Mouse (Mus musculus) hindbrain, embryonic 15.5 days (tissue): Measurements from ENCODE around the gene Trit1. TPM values are rescaled to one million over a fixed set of nuclear protein-coding genes. Genes with fewer than 3 reads are reported as not detected.

Source experiments
- ATAC-seq: fragments of 200-750 bp; cut with Nextera tagmentation; 2 replicates; pipeline ENCODE4 v1.8.0; 2017; ENCODE audit warnings: low read depth, moderate number of reproducible peaks, moderate TSS enrichment; ENCODE audit not compliant: low FRiP score
- H3K27ac ChIP-seq: fragments of 300-500 bp; sonication (generic); replicated peaks from 2 replicates; pipeline ENCODE4 v1.5.1; 2015; ENCODE audit warnings: mild to moderate bottlenecking, inconsistent platforms
- H3K27me3 ChIP-seq: fragments of 300-500 bp; sonication (generic); 2 replicates; pipeline ENCODE4 v1.6.1; 2015; ENCODE audit warnings: control low read depth, inconsistent platforms
- H3K36me3 ChIP-seq: fragments of 300-500 bp; sonication (generic); 2 replicates; pipeline ENCODE4 v1.6.1; 2015; ENCODE audit warnings: control low read depth, inconsistent platforms
- H3K4me1 ChIP-seq: fragments of 300-500 bp; sonication (generic); replicated peaks from 2 replicates; pipeline ENCODE4 v1.6.1; 2015; ENCODE audit warnings: control low read depth, inconsistent platforms
- H3K4me2 ChIP-seq: fragments of 300-500 bp; sonication (generic); 2 replicates; pipeline ENCODE4 v1.6.1; 2015; ENCODE audit warnings: moderate library complexity, mild to moderate bottlenecking, inconsistent platforms
- H3K4me3 ChIP-seq: fragments of 300-500 bp; sonication (generic); 2 replicates; pipeline ENCODE4 v1.5.1; 2015; ENCODE audit warnings: mild to moderate bottlenecking, inconsistent platforms
- H3K9ac ChIP-seq: fragments of 300-500 bp; sonication (generic); 2 replicates; pipeline ENCODE4 v1.6.1; 2015; ENCODE audit warnings: inconsistent platforms
- H3K9me3 ChIP-seq: fragments of 300-500 bp; sonication (generic); 2 replicates; pipeline ENCODE4 v1.6.1; 2016; ENCODE audit warnings: control low read depth, inconsistent platforms
- WGBS: fragments of 180-500 bp; shearing (Covaris S2); methylation state at CpG from one replicate; pipeline ENCODE4 v1.1.7; 2015; 5-methylcytosine and 5-hydroxymethylcytosine counted together
- polyA plus RNA-seq: library from polyadenylated mRNA; unstranded; fragments of >200 nt; fragmentation: Nextera tagmentation; extraction: Ambion mirVana; gene quantifications from 2 replicates; pipeline ENCODE4 v1.2.1, GENCODE M21; 2015

Trit1 gene
- polyA plus RNA-seq, 1 experiment from 2014 or later: 21.6 TPM

GRCm38 (mm10) chr4:123057957-123058356 is 41.6 kb downstream of the Trit1 start:
- Histone ChIP-seq H3K4me1 (peaks cover 9% of the 10 kb centered on the region; the same call in 1 of the 2 replicates), H3K27me3 (no peaks in the 10 kb centered on the region), H3K4me2 (no peak overlapping the region), H3K36me3 (peaks cover 41% of the 10 kb centered on the region), H3K27ac (no peak overlapping the region), H3K9me3 (no peaks in the 10 kb centered on the region), H3K4me3 (no peak overlapping the region), H3K9ac (no peak overlapping the region)
- 88% methylated on average over 1 of the region's 1 CpGs for WGBS
- no peak for ATAC-seq

GRCm38 (mm10) chr4:123061744-123062143 is 45.3 kb downstream of the Trit1 start:
- Histone ChIP-seq H3K4me3 (no peak overlapping the region), H3K27me3 (no peaks in the 10 kb centered on the region), H3K9ac (no peak overlapping the region), H3K27ac (no peak overlapping the region), H3K4me2 (no peak overlapping the region), H3K4me1 (no peaks in the 10 kb centered on the region), H3K9me3 (no peaks in the 10 kb centered on the region), H3K36me3 (peaks cover 5% of the 10 kb centered on the region)
- WGBS: 57% methylated on average over 5 of the region's 5 CpGs
- ATAC-seq: peak; percentile 63

- no peaks in the 10 kb centered on the region for H3K36me3 ChIP-seq
- no peaks in the 10 kb centered on the region for H3K4me1 ChIP-seq
- WGBS: 85% methylated on average over 6 of the region's 6 CpGs
- H3K27ac ChIP-seq: no peak overlapping the region
- no peaks in the 10 kb centered on the region for H3K9me3 ChIP-seq
- H3K4me2 ChIP-seq: no peak overlapping the region
- H3K4me3 ChIP-seq: no peak overlapping the region
- no peak overlapping the region for H3K9ac ChIP-seq
- ATAC-seq: no peak
- no peaks in the 10 kb centered on the region for H3K27me3 ChIP-seq
Observed at GRCm38 (mm10) chr4:123068646-123069045, 52.2 kb downstream of the Trit1 start.

- no peak overlapping the region for H3K9ac ChIP-seq
- peak overlapping the region; percentile 29 for H3K4me2 ChIP-seq
- no peaks in the 10 kb centered on the region for H3K4me1 ChIP-seq
- H3K27me3 ChIP-seq: no peaks in the 10 kb centered on the region
- no peak for ATAC-seq
- H3K4me3 ChIP-seq: no peak overlapping the region
- WGBS: 13% methylated on average over 13 of the region's 13 CpGs
- H3K36me3 ChIP-seq: no peaks in the 10 kb centered on the region
- H3K27ac ChIP-seq: no peak overlapping the region
- H3K9me3 ChIP-seq: no peaks in the 10 kb centered on the region
Observed at GRCm38 (mm10) chr4:123071266-123071966, 55.0 kb downstream of the Trit1 start.

GRCm38 (mm10) chr4:123076928-123077327 is 60.5 kb downstream of the Trit1 start:
- WGBS: 47% methylated on average over 8 of the region's 8 CpGs
- no peaks in the 10 kb centered on the region for H3K27me3 ChIP-seq
- no peaks in the 10 kb centered on the region for H3K9me3 ChIP-seq
- H3K36me3 ChIP-seq: no peaks in the 10 kb centered on the region
- H3K4me3 ChIP-seq: no peak overlapping the region
- H3K4me1 ChIP-seq: no peaks in the 10 kb centered on the region
- no peak overlapping the region for H3K9ac ChIP-seq
- no peak overlapping the region for H3K4me2 ChIP-seq
- H3K27ac ChIP-seq: no peak overlapping the region
- no peak for ATAC-seq

- Histone ChIP-seq H3K27ac (no peak overlapping the region), H3K4me2 (no peak overlapping the region), H3K4me3 (no peak overlapping the region), H3K9me3 (no peaks in the 10 kb centered on the region), H3K36me3 (no peaks in the 10 kb centered on the region), H3K27me3 (no peaks in the 10 kb centered on the region), H3K9ac (no peak overlapping the region), H3K4me1 (no peaks in the 10 kb centered on the region)
- 90% methylated on average over 4 of the region's 4 CpGs for WGBS
- no peak for ATAC-seq
Observed at GRCm38 (mm10) chr4:123078231-123078630, 61.8 kb downstream of the Trit1 start.

- 31% methylated on average over 13 of the region's 13 CpGs for WGBS
Observed at GRCm38 (mm10) chr4:123080791-123081190, 64.4 kb downstream of the Trit1 start.

GRCm38 (mm10) chr4:123082283-123083163 is 66.1 kb downstream of the Trit1 start:
- WGBS: 75% methylated on average over 20 of the region's 20 CpGs
- peak; percentile 66; the same call in 1 of the 2 replicates for ATAC-seq
- Histone ChIP-seq H3K27me3 (no peaks in the 10 kb centered on the region), H3K9me3 (no peaks in the 10 kb centered on the region), H3K4me1 (no peaks in the 10 kb centered on the region), H3K27ac (no peak overlapping the region), H3K4me3 (no peak overlapping the region), H3K9ac (no peak overlapping the region), H3K4me2 (no peak overlapping the region), H3K36me3 (no peaks in the 10 kb centered on the region)

More at GRCm38 (mm10) chr4:123080791-123081190, 64.4 kb downstream of the Trit1 start:
- Histone ChIP-seq H3K36me3 (no peaks in the 10 kb centered on the region), H3K27ac (no peak overlapping the region), H3K9ac (no peak overlapping the region), H3K4me2 (no peak overlapping the region), H3K27me3 (no peaks in the 10 kb centered on the region), H3K4me3 (no peak overlapping the region), H3K9me3 (no peaks in the 10 kb centered on the region), H3K4me1 (no peaks in the 10 kb centered on the region)
- ATAC-seq: no peak

- Histone ChIP-seq H3K4me2 (no peak overlapping the region), H3K4me3 (no peak overlapping the region), H3K4me1 (no peaks in the 10 kb centered on the region), H3K36me3 (no peaks in the 10 kb centered on the region), H3K9ac (no peak overlapping the region), H3K27me3 (no peaks in the 10 kb centered on the region), H3K27ac (no peak overlapping the region), H3K9me3 (no peaks in the 10 kb centered on the region)
- no peak for ATAC-seq
- WGBS: 69% methylated on average over 13 of the region's 13 CpGs
Observed at GRCm38 (mm10) chr4:123083323-123083902, 67.0 kb downstream of the Trit1 start.

GRCm38 (mm10) chr4:123085290-123085689 is 68.9 kb downstream of the Trit1 start:
- 87% methylated on average over 2 of the region's 2 CpGs for WGBS
- H3K9me3 ChIP-seq: no peaks in the 10 kb centered on the region
- ATAC-seq: no peak

GRCm38 (mm10) chr4:123086381-123086780 is 70.0 kb downstream of the Trit1 start:
- H3K36me3 ChIP-seq: no peaks in the 10 kb centered on the region
- no peak overlapping the region for H3K27ac ChIP-seq
- WGBS: 91% methylated on average over 4 of the region's 4 CpGs
- no peaks in the 10 kb centered on the region for H3K4me1 ChIP-seq
- H3K9ac ChIP-seq: no peak overlapping the region
- no peak overlapping the region for H3K4me3 ChIP-seq
- no peak overlapping the region for H3K4me2 ChIP-seq
- ATAC-seq: no peak
- no peaks in the 10 kb centered on the region for H3K27me3 ChIP-seq
- no peaks in the 10 kb centered on the region for H3K9me3 ChIP-seq

More at GRCm38 (mm10) chr4:123085290-123085689, 68.9 kb downstream of the Trit1 start:
- H3K9ac ChIP-seq: no peak overlapping the region
- H3K36me3 ChIP-seq: no peaks in the 10 kb centered on the region
- no peak overlapping the region for H3K4me3 ChIP-seq
- H3K27ac ChIP-seq: no peak overlapping the region
- H3K27me3 ChIP-seq: no peaks in the 10 kb centered on the region
- no peak overlapping the region for H3K4me2 ChIP-seq
- no peaks in the 10 kb centered on the region for H3K4me1 ChIP-seq

- Histone ChIP-seq H3K9me3 (no peaks in the 10 kb centered on the region), H3K4me1 (no peaks in the 10 kb centered on the region), H3K27me3 (no peaks in the 10 kb centered on the region), H3K4me2 (no peak overlapping the region), H3K27ac (no peak overlapping the region), H3K4me3 (no peak overlapping the region), H3K9ac (no peak overlapping the region), H3K36me3 (no peaks in the 10 kb centered on the region)
- WGBS: 71% methylated on average over 5 of the region's 5 CpGs
- no peak for ATAC-seq
Observed at GRCm38 (mm10) chr4:123092621-123093020, 76.2 kb downstream of the Trit1 start.
